Mouse (Mus musculus): ENCODE data around the gene Pitpnc1. TPM values are rescaled to one million over a fixed set of nuclear protein-coding genes. Genes with fewer than 3 reads are reported as not detected.

The Pitpnc1 gene
- polyA plus RNA-seq, 1 experiment: 0.74 TPM

DNA sequence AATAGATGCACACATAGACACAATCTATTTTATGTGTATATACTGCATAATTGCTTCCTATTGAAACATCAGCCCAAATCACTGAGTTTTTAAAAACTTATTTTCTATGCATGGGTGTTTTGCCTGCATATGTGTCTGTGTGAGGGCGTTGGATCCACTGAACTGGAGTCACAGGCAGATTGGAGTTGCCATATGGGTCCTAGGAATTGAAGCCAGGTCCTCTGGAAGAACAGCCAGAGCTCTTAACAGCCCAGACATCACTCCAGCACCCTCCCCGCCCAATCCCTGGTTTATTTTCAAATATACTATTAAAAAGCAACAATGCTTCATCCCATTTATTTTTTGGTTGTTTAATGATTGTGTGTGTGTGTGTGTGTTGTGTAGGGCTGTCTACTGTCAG, 139.1 kb downstream of the Pitpnc1 start:
- Histone ChIP-seq H3K27me3 (ENCODE audit: control insufficient read depth, insufficient read depth, insufficient read length) (no peaks in the 10 kb centered on the region), H3K36me3 (ENCODE audit: control insufficient read depth, insufficient read depth) (no peaks in the 10 kb centered on the region), H3K4me2 (ENCODE audit: low read depth) (no peak overlapping the region), H3ac (ENCODE audit: control insufficient read depth, insufficient read length) (no peak overlapping the region), H3K79me2 (ENCODE audit: control insufficient read depth, insufficient read depth) (no peaks in the 10 kb centered on the region), H3K4me3 (no peak overlapping the region)
- TF ChIP-seq REST (IDR thresholded peaks at IDR 0.05; ENCODE audit: insufficient read depth, insufficient read length) (no peak), TCF3 (IDR thresholded peaks at IDR 0.05; ENCODE audit: insufficient read length, low read depth) (no peak), POLR2A (IDR thresholded peaks at IDR 0.05; ENCODE audit: insufficient read length, low read depth) (no peak), SRF (IDR thresholded peaks at IDR 0.05; ENCODE audit: control insufficient read depth, insufficient read length, low read depth) (no peak), MYOG (IDR thresholded peaks at IDR 0.05; ENCODE audit: control insufficient read depth in 1 of 3, insufficient read depth in 1 of 3, insufficient read length in 2 of 3, low read depth in 2 of 3) (no peak), E2F4 (IDR thresholded peaks at IDR 0.05; ENCODE audit: insufficient read depth) (no peak), CEBPB (IDR thresholded peaks at IDR 0.05; ENCODE audit: insufficient read depth, poor library complexity, severe bottlenecking) (no peak), TCF12 (IDR thresholded peaks at IDR 0.05; ENCODE audit: insufficient read depth, poor library complexity, severe bottlenecking) (no peak), POLR2AphosphoS2 (IDR thresholded peaks at IDR 0.05; ENCODE audit: insufficient read length, low read depth) (no peak), MYOD1 (IDR thresholded peaks at IDR 0.05; ENCODE audit: control insufficient read depth in 1 of 3, insufficient read length in 2 of 3, low read depth in 2 of 3) (no peak), USF1 (IDR thresholded peaks at IDR 0.05; ENCODE audit: low read depth) (no peak), MAX (IDR thresholded peaks at IDR 0.05; ENCODE audit: low read depth) (no peak)

DNA sequence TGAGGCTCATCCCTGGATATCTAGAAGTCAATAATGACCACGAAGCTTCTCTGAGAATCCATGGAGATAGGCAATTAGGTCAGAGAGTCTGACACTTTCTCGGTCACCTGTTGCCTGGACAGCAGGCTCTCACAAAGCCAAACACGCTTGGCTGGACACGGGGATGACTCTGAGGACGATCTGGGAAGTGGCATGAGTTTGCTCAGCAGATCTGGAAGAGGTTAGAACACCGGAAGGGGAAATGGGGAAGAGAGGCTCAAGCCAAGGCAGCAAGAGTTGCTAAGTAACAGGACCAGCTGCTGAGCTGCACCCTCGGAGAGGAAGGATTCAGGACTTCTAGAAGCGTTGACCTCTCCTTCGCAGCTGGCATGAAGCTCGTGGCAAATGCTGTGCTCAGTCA, 143.2 kb downstream of the Pitpnc1 start:
- no peaks in the 10 kb centered on the region for H3K79me2 ChIP-seq (ENCODE audit: control insufficient read depth, insufficient read depth)
- no peaks in the 10 kb centered on the region for H3K27me3 ChIP-seq (ENCODE audit: control insufficient read depth, insufficient read depth, insufficient read length)
- no peak overlapping the region for H3ac ChIP-seq (ENCODE audit: control insufficient read depth, insufficient read length)
- no peak overlapping the region for H3K4me2 ChIP-seq (ENCODE audit: low read depth)
- H3K36me3 ChIP-seq (ENCODE audit: control insufficient read depth, insufficient read depth): no peaks in the 10 kb centered on the region
- TF ChIP-seq POLR2A (IDR thresholded peaks at IDR 0.05; ENCODE audit: insufficient read length, low read depth) (no peak), CEBPB (IDR thresholded peaks at IDR 0.05; ENCODE audit: insufficient read depth, poor library complexity, severe bottlenecking) (no peak), USF1 (IDR thresholded peaks at IDR 0.05; ENCODE audit: low read depth) (no peak), MYOG (IDR thresholded peaks at IDR 0.05; ENCODE audit: control insufficient read depth in 1 of 3, insufficient read depth in 1 of 3, insufficient read length in 2 of 3, low read depth in 2 of 3) (no peak), MAX (IDR thresholded peaks at IDR 0.05; ENCODE audit: low read depth) (no peak), POLR2AphosphoS2 (IDR thresholded peaks at IDR 0.05; ENCODE audit: insufficient read length, low read depth) (no peak), E2F4 (IDR thresholded peaks at IDR 0.05; ENCODE audit: insufficient read depth) (no peak), MYOD1 (IDR thresholded peaks at IDR 0.05; ENCODE audit: control insufficient read depth in 1 of 3, insufficient read length in 2 of 3, low read depth in 2 of 3) (no peak), REST (IDR thresholded peaks at IDR 0.05; ENCODE audit: insufficient read depth, insufficient read length) (no peak), TCF3 (IDR thresholded peaks at IDR 0.05; ENCODE audit: insufficient read length, low read depth) (no peak), TCF12 (IDR thresholded peaks at IDR 0.05; ENCODE audit: insufficient read depth, poor library complexity, severe bottlenecking) (no peak), SRF (IDR thresholded peaks at IDR 0.05; ENCODE audit: control insufficient read depth, insufficient read length, low read depth) (no peak)
- H3K4me3 ChIP-seq: no peak overlapping the region

DNA sequence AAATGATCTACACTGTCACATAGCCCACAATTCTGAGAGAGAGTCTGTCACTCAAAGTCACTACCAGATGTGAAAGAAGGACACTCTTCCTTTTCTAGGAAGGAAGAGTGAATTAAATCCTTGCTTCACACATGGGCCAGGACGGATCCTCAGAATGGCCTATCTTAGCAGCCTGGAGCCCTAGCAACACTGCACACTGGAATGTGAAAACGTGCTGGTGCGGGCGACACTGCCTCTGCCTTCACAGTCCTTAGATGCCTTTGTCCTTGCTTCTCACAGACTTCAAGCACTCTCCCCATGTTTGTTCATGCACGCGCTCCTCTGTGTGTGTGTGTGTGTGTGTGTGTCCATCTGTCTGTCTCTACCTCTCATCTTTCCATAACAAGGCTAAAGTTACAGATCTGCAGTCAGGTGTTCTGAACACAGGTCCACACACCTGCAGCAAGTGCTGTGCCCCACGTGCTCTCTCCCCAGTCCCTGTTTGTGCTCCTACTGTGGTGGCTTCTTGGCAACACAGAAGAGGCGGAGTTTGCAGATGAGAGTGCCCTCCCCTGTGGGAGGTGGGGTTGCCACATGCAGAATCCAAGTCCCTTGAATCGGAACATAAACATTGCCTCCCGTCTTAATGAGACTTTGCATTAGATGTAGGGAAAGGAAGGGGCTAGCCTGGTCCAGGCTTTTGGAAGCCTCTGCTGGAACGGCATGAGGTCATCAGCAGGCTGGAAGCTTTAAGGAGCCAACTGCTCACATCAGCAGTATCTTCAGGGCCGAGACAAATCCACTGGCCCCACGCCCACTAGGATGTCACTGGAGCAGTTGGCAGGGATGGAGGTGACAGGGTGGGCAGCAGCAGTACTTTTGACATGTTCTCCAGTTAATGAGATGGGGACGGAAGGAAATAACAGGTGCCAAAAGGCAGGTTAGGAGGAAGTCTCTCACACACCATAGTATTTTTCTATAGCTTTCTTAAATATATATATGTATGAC, 144.5 kb downstream of the Pitpnc1 start:
- Histone ChIP-seq H3ac (ENCODE audit: control insufficient read depth, insufficient read length) (no peak overlapping the region), H3K79me2 (ENCODE audit: control insufficient read depth, insufficient read depth) (no peaks in the 10 kb centered on the region), H3K4me3 (no peak overlapping the region), H3K27me3 (ENCODE audit: control insufficient read depth, insufficient read depth, insufficient read length) (no peaks in the 10 kb centered on the region), H3K36me3 (ENCODE audit: control insufficient read depth, insufficient read depth) (no peaks in the 10 kb centered on the region), H3K4me2 (ENCODE audit: low read depth) (no peak overlapping the region)
- TF ChIP-seq USF1 (IDR thresholded peaks at IDR 0.05; ENCODE audit: low read depth) (no peak), REST (IDR thresholded peaks at IDR 0.05; ENCODE audit: insufficient read depth, insufficient read length) (no peak), MYOG (IDR thresholded peaks at IDR 0.05; ENCODE audit: control insufficient read depth in 1 of 3, insufficient read depth in 1 of 3, insufficient read length in 2 of 3, low read depth in 2 of 3) (no peak), POLR2AphosphoS2 (IDR thresholded peaks at IDR 0.05; ENCODE audit: insufficient read length, low read depth) (no peak), TCF12 (IDR thresholded peaks at IDR 0.05; ENCODE audit: insufficient read depth, poor library complexity, severe bottlenecking) (no peak), POLR2A (IDR thresholded peaks at IDR 0.05; ENCODE audit: insufficient read length, low read depth) (no peak), CEBPB (IDR thresholded peaks at IDR 0.05; ENCODE audit: insufficient read depth, poor library complexity, severe bottlenecking) (no peak), MYOD1 (IDR thresholded peaks at IDR 0.05; ENCODE audit: control insufficient read depth in 1 of 3, insufficient read length in 2 of 3, low read depth in 2 of 3) (no peak)

DNA sequence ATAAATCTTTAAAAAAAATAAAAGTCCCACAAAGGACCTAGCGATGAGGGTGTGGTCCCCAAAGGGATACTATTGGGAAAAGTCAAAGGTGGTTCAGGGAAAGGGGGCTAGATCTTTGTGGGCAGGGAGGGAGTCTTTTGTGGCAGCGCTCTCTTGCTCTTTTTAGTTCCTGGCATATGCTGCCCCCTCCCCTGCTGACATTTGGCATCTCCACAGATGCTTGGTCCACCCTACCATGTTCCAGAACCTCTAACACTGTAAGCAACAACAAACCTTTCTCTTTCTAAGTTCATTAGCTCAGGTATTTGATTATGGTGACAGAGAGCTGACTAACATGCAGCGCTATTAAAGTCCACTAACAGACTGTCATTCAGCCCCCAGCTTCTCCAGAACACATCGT, 145.3 kb downstream of the Pitpnc1 start:
- TF ChIP-seq MYOD1 (IDR thresholded peaks at IDR 0.05; ENCODE audit: control insufficient read depth in 1 of 3, insufficient read length in 2 of 3, low read depth in 2 of 3) (no peak), MYOG (IDR thresholded peaks at IDR 0.05; ENCODE audit: control insufficient read depth in 1 of 3, insufficient read depth in 1 of 3, insufficient read length in 2 of 3, low read depth in 2 of 3) (no peak), TCF3 (IDR thresholded peaks at IDR 0.05; ENCODE audit: insufficient read length, low read depth) (no peak), POLR2AphosphoS2 (IDR thresholded peaks at IDR 0.05; ENCODE audit: insufficient read length, low read depth) (no peak), REST (IDR thresholded peaks at IDR 0.05; ENCODE audit: insufficient read depth, insufficient read length) (no peak), CEBPB (IDR thresholded peaks at IDR 0.05; ENCODE audit: insufficient read depth, poor library complexity, severe bottlenecking) (no peak), E2F4 (IDR thresholded peaks at IDR 0.05; ENCODE audit: insufficient read depth) (no peak), TCF12 (IDR thresholded peaks at IDR 0.05; ENCODE audit: insufficient read depth, poor library complexity, severe bottlenecking) (no peak)
- H3ac ChIP-seq (ENCODE audit: control insufficient read depth, insufficient read length): no peak overlapping the region
- H3K79me2 ChIP-seq (ENCODE audit: control insufficient read depth, insufficient read depth): no peaks in the 10 kb centered on the region
- no peak overlapping the region for H3K4me3 ChIP-seq
- H3K4me2 ChIP-seq (ENCODE audit: low read depth): no peak overlapping the region
- no peaks in the 10 kb centered on the region for H3K27me3 ChIP-seq (ENCODE audit: control insufficient read depth, insufficient read depth, insufficient read length)
- no peaks in the 10 kb centered on the region for H3K36me3 ChIP-seq (ENCODE audit: control insufficient read depth, insufficient read depth)
